12 mouse cellular contexts compared by ENCODE assay signal in the genomic region with DNA sequence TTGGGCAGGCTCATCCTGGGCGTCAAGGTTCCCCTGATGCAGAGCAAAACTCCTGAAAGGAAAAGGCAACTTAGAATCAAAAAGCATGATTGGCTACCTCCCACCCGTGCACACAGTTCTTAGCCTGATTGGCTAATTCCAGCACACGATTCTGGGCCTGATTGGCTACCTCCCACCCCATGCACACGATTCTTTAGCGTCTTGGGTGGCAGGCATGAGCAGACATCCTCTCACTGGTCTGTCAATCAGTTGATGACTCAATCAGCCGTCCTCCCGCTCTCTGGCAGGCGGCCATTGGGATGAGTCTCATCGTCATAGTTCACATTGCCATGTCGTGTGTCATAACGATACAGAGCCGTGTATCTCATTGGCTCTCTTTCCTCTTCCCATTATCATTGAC. TPM values are rescaled to one million over a fixed set of nuclear protein-coding genes. Genes with fewer than 3 reads are reported as not detected.
DNase-seq lines count a peak whose midpoint lies in the region.
"Had no signal": no experiment of that assay in that cellular context is flagged by ENCODE, and none has a peak within 500 bp of the region (broad histone marks: within the 10 kb centered on the region; RNA-seq: fewer than 3 reads in every experiment).

No protein-coding gene starts in this region.

- no peaks in the 10 kb centered on the region for H3K27me3 ChIP-seq in embryonic facial prominence, embryonic 10.5 days (replicated peaks; ENCODE audit: low read depth, poor library complexity, severe bottlenecking)

- peaks cover 12% of the 10 kb centered on the region for H3K4me1 ChIP-seq in embryonic facial prominence, embryonic 10.5 days

- H3K27ac ChIP-seq in embryonic facial prominence, embryonic 10.5 days (replicated peaks) = no peak overlapping the region
- H3K27ac ChIP-seq: macrophage had no signal

- no peak overlapping the region for H3K4me3 ChIP-seq in embryonic facial prominence, embryonic 10.5 days
- H3K4me3 ChIP-seq: erythroblast, embryonic 14.5 days had no signal

- H3K36me3 ChIP-seq in embryonic facial prominence, embryonic 10.5 days (replicated peaks) = no peaks in the 10 kb centered on the region

- H3K9me3 ChIP-seq in embryonic facial prominence, embryonic 10.5 days = no peaks in the 10 kb centered on the region

- peak; percentile 17 to 31 for DNase-seq in layer of hippocampus, postnatal 36 days
- DNase-seq in layer of hippocampus, postnatal 14 days (ENCODE audit: low spot score in 2 of 2) = no peak
- DNase-seq in ZHBTc4 (ENCODE audit: low read depth, low spot score) = peak; percentile 63
- peak; percentile 44 for DNase-seq in cerebellum, adult 9-10 months
- DNase-seq in lung, postnatal 4 days = peak; percentile 24 to 56
- no peak for DNase-seq in embryonic facial prominence, embryonic 10.5 days (ENCODE audit: low spot score)
- no peak for DNase-seq in right cerebral cortex, postnatal 36 days (ENCODE audit: low spot score in 2 of 2)
- no peak for DNase-seq in thymus, adult 18-20 months
- DNase-seq: kidney, adult 9 months; right cerebral cortex, postnatal 4 days had no signal

- 89% methylated on average over 12 of the region's 12 CpGs for WGBS in embryonic facial prominence, embryonic 10.5 days

RNA-seq across cellular contexts. Expression of gene Kcne1, which starts 10.3 kb away (rescaled TPM):
- not detected for total RNA-seq in layer of hippocampus, postnatal 36 days (2021)
- not detected for total RNA-seq in layer of hippocampus, postnatal 14 days (2021)
- 0.29 and 1.1 TPM in 2 replicates for polyA plus RNA-seq in embryonic facial prominence, embryonic 10.5 days (2016; fragmentation: Nextera tagmentation; extraction: Ambion mirVana)
- polyA plus RNA-seq: erythroblast, embryonic 14.5 days; macrophage had no signal

RNA-seq across cellular contexts. Expression of gene Fam243, which starts 27.7 kb away (rescaled TPM):
- total RNA-seq in layer of hippocampus, postnatal 36 days (2021) = not detected
- not detected for total RNA-seq in layer of hippocampus, postnatal 14 days (2021)
- not detected in 2 replicates for polyA plus RNA-seq in embryonic facial prominence, embryonic 10.5 days (2016; fragmentation: Nextera tagmentation; extraction: Ambion mirVana)
- polyA plus RNA-seq: erythroblast, embryonic 14.5 days; macrophage had no signal

RNA-seq across cellular contexts. Expression of gene Smim11, which starts 47.9 kb away (rescaled TPM):
- 10 to 100 TPM; 20.2 to 21.4 TPM for total RNA-seq in layer of hippocampus, postnatal 36 days (2021)
- 10 to 100 TPM; 12.9 to 17.9 TPM for total RNA-seq in layer of hippocampus, postnatal 14 days (2021)
- 122 and 125 TPM in 2 replicates for polyA plus RNA-seq in embryonic facial prominence, embryonic 10.5 days (2016; fragmentation: Nextera tagmentation; extraction: Ambion mirVana)

RNA-seq across cellular contexts. Expression of gene Kcne2, which starts 56.8 kb away (rescaled TPM):
- 1 to 10 TPM in 1 of 2 experiments, not detected in 1; 1.3 TPM for total RNA-seq in layer of hippocampus, postnatal 36 days (2021)
- total RNA-seq in layer of hippocampus, postnatal 14 days (2021) = 1 to 10 TPM in 1 of 2 experiments, under 1 TPM in 1; 0.52 to 7.6 TPM
- 0.38 and 0.47 TPM in 2 replicates for polyA plus RNA-seq in embryonic facial prominence, embryonic 10.5 days (2016; fragmentation: Nextera tagmentation; extraction: Ambion mirVana)
- polyA plus RNA-seq: erythroblast, embryonic 14.5 days; macrophage had no signal

Comparison
In these comparisons a context has a peak if more than half of its experiments do, and no peak if none do; other contexts are left out.
1. DNase-seq: peak in layer of hippocampus, postnatal 36 days (2 of 2), ZHBTc4 (single experiment), cerebellum, adult 9-10 months (single experiment) and lung, postnatal 4 days (2 of 2); none in layer of hippocampus, postnatal 14 days (0 of 2), embryonic facial prominence, embryonic 10.5 days (single experiment), right cerebral cortex, postnatal 36 days (0 of 2) and thymus, adult 18-20 months (0 of 2).